Mouse (Mus musculus) liver, postnatal 0 days (tissue): ENCODE data around the gene Gpr84.

Experiments used
- CTCF ChIP-seq: sonication (generic); IDR thresholded peaks from 2 replicates; pipeline ENCODE4 v1.5.1; 2016; ENCODE audit warnings: antibody characterized with exemption, low read depth
- EP300 ChIP-seq: IDR thresholded peaks from 2 replicates; pipeline ENCODE4 v1.6.1; 2016; ENCODE audit warnings: antibody characterized with exemption, low read depth, mild to moderate bottlenecking

DNA sequence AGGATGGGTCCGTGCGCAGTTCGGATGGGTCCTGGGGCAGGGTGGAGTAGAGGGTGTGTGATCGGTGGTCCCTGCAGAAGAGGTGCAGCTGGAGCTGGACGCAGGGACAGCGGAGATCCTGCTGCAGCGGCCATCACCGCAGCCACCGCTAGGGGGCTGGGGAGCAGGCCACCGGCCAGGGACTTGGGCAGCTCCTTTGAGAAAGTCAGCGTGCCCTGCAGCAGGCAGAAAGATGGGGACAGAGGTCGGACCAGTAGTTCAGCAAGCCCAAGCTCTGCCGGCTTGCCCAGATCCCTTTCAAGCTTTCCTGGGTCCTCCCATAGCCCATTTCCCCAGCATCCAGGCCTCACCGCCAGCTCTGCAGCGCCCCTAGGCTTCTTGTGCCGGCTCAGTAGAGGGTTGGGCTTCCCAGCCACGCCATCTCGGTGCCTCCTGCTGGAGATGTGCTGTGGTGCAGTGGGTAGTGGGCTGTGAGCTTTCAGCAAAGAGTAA is 4.6 kb upstream of the Gpr84 start:
- peak; percentile 78 for TF ChIP-seq CTCF
- TF ChIP-seq EP300, result no peak
